Mouse (Mus musculus): ENCODE results near the gene Prss8. TPM values are rescaled to one million over a fixed set of nuclear protein-coding genes. Genes with fewer than 3 reads are reported as not detected.
"Not testable (repeated sequence)": the region's sequence is repeated elsewhere in the genome, so short reads cannot be mapped to it uniquely, and the experiment has no call there.

The Prss8 gene
- total RNA-seq, 2 experiments from 2014 or later: not detected

GRCm38 (mm10) chr7:127896384-127896783, 33.5 kb downstream of the Prss8 start:
- DNase-seq (ENCODE audit: low spot score in 2 of 2): peak in 1 of 2 experiments; percentile 66

- DNase-seq (ENCODE audit: low spot score in 2 of 2): not testable (repeated sequence)
Measured at GRCm38 (mm10) chr7:127895891-127896290, 34.0 kb downstream of the Prss8 start.

- peak; percentile 87 to 92 for DNase-seq (ENCODE audit: low spot score in 2 of 2)
Measured at GRCm38 (mm10) chr7:127895442-127895841, 34.5 kb downstream of the Prss8 start, which contains the start of the genes Gm21974 and Vkorc1. Gene Gm21974, minus strand, starts transcription at chr7:127895454. Gene Vkorc1, minus strand, starts transcription at chr7:127895617.

- no peak for DNase-seq (ENCODE audit: low spot score in 2 of 2)
Measured at GRCm38 (mm10) chr7:127894480-127894879, 35.4 kb downstream of the Prss8 start.

- DNase-seq (ENCODE audit: low spot score in 2 of 2): no peak
Measured at GRCm38 (mm10) chr7:127890798-127891197, 39.1 kb downstream of the Prss8 start, which contains the start of gene Prss53. Gene Prss53, minus strand, starts transcription at chr7:127890970.

- no peak for DNase-seq (ENCODE audit: low spot score in 2 of 2)
Measured at GRCm38 (mm10) chr7:127888821-127889220, 41.1 kb downstream of the Prss8 start.

GRCm38 (mm10) chr7:127887781-127888180, 42.1 kb downstream of the Prss8 start:
- DNase-seq (ENCODE audit: low spot score in 2 of 2): no peak

GRCm38 (mm10) chr7:127887191-127887590, 42.7 kb downstream of the Prss8 start:
- DNase-seq (ENCODE audit: low spot score in 2 of 2): no peak

- no peak for DNase-seq (ENCODE audit: low spot score in 2 of 2)
Measured at GRCm38 (mm10) chr7:127886551-127886950, 43.4 kb downstream of the Prss8 start.

GRCm38 (mm10) chr7:127885951-127886350, 44.0 kb downstream of the Prss8 start:
- DNase-seq (ENCODE audit: low spot score in 2 of 2): peak in 1 of 2 experiments; percentile 60

- no peak for DNase-seq (ENCODE audit: low spot score in 2 of 2)
Measured at GRCm38 (mm10) chr7:127880431-127880830, 49.5 kb downstream of the Prss8 start.

- DNase-seq (ENCODE audit: low spot score in 2 of 2): no peak
Measured at GRCm38 (mm10) chr7:127879301-127879700, 50.6 kb downstream of the Prss8 start.

- peak; percentile 82 to 93 for DNase-seq (ENCODE audit: low spot score in 2 of 2)
Measured at GRCm38 (mm10) chr7:127876467-127877348, 53.2 kb downstream of the Prss8 start, which contains the start of gene Zfp668. Gene Zfp668, minus strand, starts transcription at chr7:127876828.

- DNase-seq (ENCODE audit: low spot score in 2 of 2): peak in 1 of 2 experiments; percentile 83
Measured at GRCm38 (mm10) chr7:127876041-127876466, 53.9 kb downstream of the Prss8 start, which contains the start of gene Zfp646. Gene Zfp646, plus strand, starts transcription at chr7:127876221.

Other genes starting within 250 kb of the Prss8 start
- gene Bcl7c, start 221.2 kb downstream of the Prss8 start, total RNA-seq (2021): 100 to 1,000 TPM; 112 to 132 TPM
- gene Ctf1, start 217.4 kb downstream of the Prss8 start, total RNA-seq (2021): 10 to 100 TPM in 1 of 2 experiments, 1 to 10 TPM in 1; 7.0 to 10.0 TPM
- not detected for gene Ctf2, start 197.9 kb downstream of the Prss8 start, total RNA-seq (2021)
- 1 to 10 TPM; 8.6 to 8.8 TPM for gene Fbxl19, start 185.6 kb downstream of the Prss8 start, total RNA-seq (2021)
- 10 to 100 TPM; 12.3 to 13.9 TPM for gene Orai3, start 160.3 kb downstream of the Prss8 start, total RNA-seq (2021)
- 10 to 100 TPM; 30.3 to 32.4 TPM for gene Setd1a, start 153.4 kb downstream of the Prss8 start, total RNA-seq (2021)
- gene Gm49388, start 144.5 kb downstream of the Prss8 start, total RNA-seq (2021): 1 to 10 TPM; 2.8 to 4.0 TPM
- gene Hsd3b7, start 129.5 kb downstream of the Prss8 start, total RNA-seq (2021): 10 to 100 TPM; 13.0 to 13.3 TPM
- gene Stx4a, start 105.8 kb downstream of the Prss8 start, total RNA-seq (2021): 10 to 100 TPM; 82.8 to 84.9 TPM
- 1 to 10 TPM; 4.7 to 6.3 TPM for gene Stx1b, start 105.6 kb downstream of the Prss8 start, total RNA-seq (2021)
- gene Zfp646, start 53.9 kb downstream of the Prss8 start, total RNA-seq (2021): 10 to 100 TPM; 24.0 to 27.1 TPM
- 10 to 100 TPM in 1 of 2 experiments, 1 to 10 TPM in 1; 8.8 to 10.1 TPM for gene Zfp668, start 53.3 kb downstream of the Prss8 start, total RNA-seq (2021)
- 1 to 10 TPM; 1.6 to 1.8 TPM for gene Prss53, start 39.1 kb downstream of the Prss8 start, total RNA-seq (2021)
- not detected for gene Gm21974, start 34.6 kb downstream of the Prss8 start, total RNA-seq (2021)
- gene Vkorc1, start 34.5 kb downstream of the Prss8 start, total RNA-seq (2021): 10 to 100 TPM; 62.4 to 71.8 TPM
- 10 to 100 TPM; 84.7 to 92.3 TPM for gene Bckdk, start 26.0 kb downstream of the Prss8 start, total RNA-seq (2021)
- gene Kat8, start 17.6 kb downstream of the Prss8 start, total RNA-seq (2021): 10 to 100 TPM; 18.5 to 23.2 TPM
- 1 to 10 TPM; 7.6 to 8.9 TPM for gene Prss36, start 16.6 kb upstream of the Prss8 start, total RNA-seq (2021)
- 100 to 1,000 TPM; 287 to 354 TPM for gene Fus, start 37.4 kb upstream of the Prss8 start, total RNA-seq (2021)
- 10 to 100 TPM; 16.0 to 21.7 TPM for gene Pycard, start 63.8 kb upstream of the Prss8 start, total RNA-seq (2021)
- 100 to 1,000 TPM; 254 to 296 TPM for gene Trim72, start 73.8 kb upstream of the Prss8 start, total RNA-seq (2021)
- gene Itgam, start 132.5 kb upstream of the Prss8 start, total RNA-seq (2021): 1 to 10 TPM; 3.9 to 4.6 TPM
- gene Gm49368, start 132.6 kb upstream of the Prss8 start, total RNA-seq (2021): not detected
- gene Itgax, start 199.4 kb upstream of the Prss8 start, total RNA-seq (2021): under 1 TPM; 0.31 to 0.37 TPM
- not detected for gene Itgad, start 224.3 kb upstream of the Prss8 start, total RNA-seq (2021)